Mouse (Mus musculus): ENCODE data around the gene Samd4b. TPM values are rescaled to one million over a fixed set of nuclear protein-coding genes. Genes with fewer than 3 reads are reported as not detected.
"Not testable (repeated sequence)": the region's sequence is repeated elsewhere in the genome, so short reads cannot be mapped to it uniquely, and the experiment has no call there.

Gene Samd4b
- polyA plus RNA-seq, 1 experiment from 2014 or later = 18.5 TPM

DNA sequence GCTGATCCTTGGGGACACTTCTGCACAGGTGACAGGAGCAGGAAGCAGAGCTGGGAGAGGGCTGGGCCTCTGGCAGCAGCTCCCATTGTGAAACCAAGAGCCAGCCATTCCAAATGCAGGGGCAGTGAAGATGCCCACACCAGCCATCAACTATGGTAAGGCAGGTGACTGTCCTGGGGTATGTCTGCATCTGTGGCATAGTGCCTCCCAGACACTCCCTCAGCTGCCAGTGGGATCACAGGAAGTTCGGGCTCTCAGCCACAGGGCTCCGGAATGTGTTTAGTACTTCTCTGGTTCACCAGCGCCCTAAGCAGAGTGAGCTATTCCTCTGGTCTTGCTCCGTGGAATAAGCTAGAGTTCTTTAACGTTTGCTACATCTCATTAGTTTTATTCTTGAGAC is 40.9 kb downstream of the Samd4b start:
- H3K27ac ChIP-seq = no peak overlapping the region; the same call in 1 of the 2 replicates
- ATAC-seq (ENCODE audit: insufficient read depth, low FRiP score, low read depth) = no peak
- peaks cover 27% of the 10 kb centered on the region; the same call in 1 of the 2 replicates for H3K36me3 ChIP-seq
- 0 out of 2 replicates have a peak, but pooled peaks cover 26% of the 10 kb centered on the region for H3K4me1 ChIP-seq
- H3K9ac ChIP-seq = no peak overlapping the region
- WGBS = 60% methylated on average over 5 of the region's 5 CpGs
- H3K27me3 ChIP-seq (replicated peaks) = no peaks in the 10 kb centered on the region
- no peaks in the 10 kb centered on the region for H3K9me3 ChIP-seq
- H3K4me2 ChIP-seq = no peak overlapping the region
- H3K4me3 ChIP-seq (replicated peaks) = no peak overlapping the region

DNA sequence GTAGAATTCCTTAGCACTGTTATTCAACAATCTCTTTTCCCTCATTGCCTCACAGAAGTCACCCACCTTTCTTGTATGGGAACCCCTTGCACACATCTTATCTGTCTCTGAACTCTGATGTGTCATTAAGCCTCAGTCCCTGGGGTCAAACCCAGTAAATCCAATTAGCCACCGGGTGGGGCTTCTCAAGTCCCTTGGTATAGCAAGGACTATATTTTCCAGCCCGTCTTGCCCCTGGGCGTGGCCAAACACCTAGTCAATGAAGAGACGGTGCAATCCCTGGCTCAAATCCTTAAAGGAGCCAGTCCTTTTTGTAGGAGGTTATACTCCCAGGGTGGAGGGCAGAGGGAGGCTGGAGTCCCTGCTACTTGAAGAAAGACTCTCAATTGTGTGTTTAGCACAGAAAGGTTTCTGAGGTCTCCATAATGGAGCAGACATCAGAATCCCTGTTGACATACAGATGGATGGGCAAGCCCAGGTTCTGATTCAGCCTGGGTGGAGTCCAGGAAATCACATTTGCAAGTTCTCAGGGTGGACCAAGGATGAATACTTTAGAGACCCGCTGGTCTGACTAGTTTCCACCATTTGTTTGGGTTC is 41.9 kb downstream of the Samd4b start:
- Histone ChIP-seq H3K27ac (peak overlapping the region; percentile 35; the same call in 1 of the 2 replicates), H3K4me2 (no peak overlapping the region), H3K9me3 (no peaks in the 10 kb centered on the region), H3K4me1 (0 out of 2 replicates have a peak, but pooled peaks cover 26% of the 10 kb centered on the region), H3K4me3 (replicated peaks) (no peak overlapping the region), H3K9ac (no peak overlapping the region), H3K36me3 (peaks cover 24% of the 10 kb centered on the region; the same call in 1 of the 2 replicates), H3K27me3 (replicated peaks) (no peaks in the 10 kb centered on the region)
- no peak for ATAC-seq (ENCODE audit: insufficient read depth, low FRiP score, low read depth)
- WGBS = 16% methylated on average over 5 of the region's 5 CpGs

DNA sequence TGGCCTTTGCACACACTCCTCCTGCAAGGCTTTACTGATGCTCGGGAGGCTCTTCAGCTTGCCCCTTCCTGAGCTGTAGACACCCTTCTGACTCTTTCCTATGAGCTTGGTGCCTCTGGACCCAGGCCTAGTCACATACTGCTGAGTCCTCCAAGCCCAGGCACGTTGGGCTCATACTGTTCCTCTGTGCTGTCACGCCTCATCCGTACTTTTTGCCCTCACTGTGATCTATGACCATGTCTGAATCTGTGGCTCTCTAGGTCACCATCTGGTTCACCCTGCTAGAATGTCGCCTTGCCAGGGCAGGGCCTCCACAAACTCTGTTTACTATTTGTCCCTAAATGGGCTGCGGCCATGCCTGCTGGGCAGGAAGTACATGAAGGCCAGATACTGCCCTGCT is 44.9 kb downstream of the Samd4b start:
- no peaks in the 10 kb centered on the region for H3K9me3 ChIP-seq
- no peak overlapping the region for H3K4me2 ChIP-seq
- ATAC-seq (ENCODE audit: insufficient read depth, low FRiP score, low read depth) = no peak
- H3K9ac ChIP-seq = no peak overlapping the region
- H3K4me1 ChIP-seq = 0 out of 2 replicates have a peak, but pooled peaks cover 11% of the 10 kb centered on the region
- WGBS = 85% methylated on average over 6 of the region's 6 CpGs
- H3K4me3 ChIP-seq (replicated peaks) = no peak overlapping the region
- no peaks in the 10 kb centered on the region for H3K27me3 ChIP-seq (replicated peaks)
- H3K27ac ChIP-seq = no peak overlapping the region
- no peaks in the 10 kb centered on the region for H3K36me3 ChIP-seq

DNA sequence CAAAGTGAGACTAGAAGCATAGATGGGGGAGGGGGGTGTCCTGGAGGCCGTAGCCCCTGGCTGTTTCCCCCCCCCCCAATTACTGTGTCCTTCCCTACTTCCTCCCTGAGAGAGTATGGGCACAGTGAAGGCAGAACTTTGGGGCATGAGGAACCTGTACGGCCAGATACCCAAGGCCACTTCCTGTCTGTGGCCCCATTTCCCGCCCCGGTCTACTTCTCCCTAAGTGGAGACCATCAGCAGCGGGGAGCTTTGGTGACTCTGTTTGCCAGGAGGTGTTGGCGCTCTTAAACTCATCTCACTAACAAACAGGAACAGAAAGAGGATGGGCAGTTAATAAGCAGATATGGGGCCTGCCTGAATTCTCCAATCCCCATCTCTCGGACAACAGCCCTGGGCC is 50.3 kb downstream of the Samd4b start:
- 61% methylated on average over 7 of the region's 7 CpGs for WGBS
- Histone ChIP-seq H3K9ac (no peak overlapping the region), H3K36me3 (no peaks in the 10 kb centered on the region), H3K4me1 (peaks cover 17% of the 10 kb centered on the region), H3K9me3 (no peaks in the 10 kb centered on the region), H3K27ac (no peak overlapping the region), H3K4me3 (replicated peaks) (no peak overlapping the region), H3K27me3 (replicated peaks) (peaks cover 27% of the 10 kb centered on the region), H3K4me2 (no peak overlapping the region)
- ATAC-seq (ENCODE audit: insufficient read depth, low FRiP score, low read depth) = no peak

DNA sequence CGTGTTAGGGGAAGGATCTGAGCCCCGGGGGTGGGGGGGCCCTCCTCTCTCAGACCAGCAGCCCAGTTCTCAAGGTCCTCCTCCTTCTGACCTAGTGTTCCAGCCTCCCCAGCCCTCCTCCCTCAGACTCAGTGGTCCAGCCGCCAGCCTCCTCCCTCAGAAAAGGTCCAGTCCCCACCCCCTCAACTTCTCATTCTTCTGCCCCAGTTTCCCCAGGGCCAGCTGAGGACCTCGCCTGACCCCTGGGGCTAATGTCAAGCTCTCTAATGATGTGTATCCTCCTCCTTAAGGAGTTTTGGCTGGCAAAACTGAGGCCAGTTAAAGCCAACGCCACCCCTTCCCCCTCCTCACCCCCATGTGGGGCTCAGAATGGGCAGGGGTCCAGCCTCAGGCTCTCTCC is 50.8 kb downstream of the Samd4b start, which contains the start of gene Nccrp1:
Nccrp1 (minus strand) TSS at position 101 of the 400 bp plus-strand sequence.
- Histone ChIP-seq H3K4me2 (peak within 1 kb of the TSS; percentile 44), H3K36me3 (no peaks in the 10 kb centered on the region), H3K9me3 (no peaks in the 10 kb centered on the region), H3K27me3 (replicated peaks) (peaks cover 27% of the 10 kb centered on the region), H3K27ac (no peak within 1 kb of the TSS), H3K9ac (peak within 1 kb of the TSS; percentile 8; the same call in 1 of the 2 replicates), H3K4me3 (replicated peaks) (peak within 1 kb of the TSS; percentile 24), H3K4me1 (peaks cover 17% of the 10 kb centered on the region)
- ATAC-seq (ENCODE audit: insufficient read depth, low FRiP score, low read depth) = no peak
- WGBS = 6% methylated on average over 5 of the region's 5 CpGs

DNA sequence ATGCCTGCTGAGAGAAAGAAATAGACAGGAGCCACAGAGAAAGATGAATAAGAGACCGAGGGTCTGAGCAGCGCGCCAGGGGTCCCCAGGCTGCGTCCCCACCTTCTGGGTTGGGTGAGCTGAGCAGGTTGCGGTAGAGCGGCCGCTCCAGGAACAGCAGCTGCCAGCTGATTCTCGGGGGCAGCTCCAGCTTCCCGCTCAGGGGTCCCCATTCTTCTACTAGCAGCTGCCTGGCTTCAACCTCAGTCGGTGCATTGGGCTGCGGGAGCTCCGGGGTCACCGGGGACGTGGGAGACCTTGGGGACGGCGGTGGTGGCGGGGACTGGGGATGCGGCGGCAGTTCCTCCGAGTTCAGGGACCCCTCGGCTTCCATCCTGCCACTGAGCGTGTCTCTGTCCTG is 51.3 kb downstream of the Samd4b start:
- ATAC-seq (ENCODE audit: insufficient read depth, low FRiP score, low read depth) = no peak
- no peak overlapping the region for H3K27ac ChIP-seq
- H3K4me3 ChIP-seq (replicated peaks) = peak overlapping the region; percentile 24
- no peaks in the 10 kb centered on the region for H3K36me3 ChIP-seq
- H3K4me1 ChIP-seq = peaks cover 17% of the 10 kb centered on the region
- peak overlapping the region; percentile 8; the same call in 1 of the 2 replicates for H3K9ac ChIP-seq
- peak overlapping the region; percentile 44 for H3K4me2 ChIP-seq
- no peaks in the 10 kb centered on the region for H3K9me3 ChIP-seq
- 3% methylated on average over 22 of the region's 22 CpGs for WGBS
- H3K27me3 ChIP-seq (replicated peaks) = peaks cover 27% of the 10 kb centered on the region

DNA sequence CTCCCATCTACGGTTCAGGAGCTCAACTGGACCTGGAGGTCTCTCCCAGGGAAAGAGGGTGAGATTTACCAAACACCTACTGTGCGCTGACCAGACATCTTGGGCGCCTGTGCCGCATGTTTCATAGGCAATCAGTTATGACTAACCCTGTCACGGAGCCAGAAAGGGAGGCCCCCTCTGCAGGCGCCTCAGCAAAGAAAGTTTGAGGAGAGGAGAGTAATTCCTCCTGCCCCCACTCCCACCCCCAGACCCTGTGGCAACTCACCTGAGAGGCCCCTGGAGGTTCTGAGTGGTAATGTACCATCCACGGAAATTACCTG is 52.1 kb downstream of the Samd4b start:
- Histone ChIP-seq H3K27ac (no peak overlapping the region), H3K9ac (no peak overlapping the region), H3K9me3 (no peaks in the 10 kb centered on the region), H3K27me3 (replicated peaks) (peaks cover 27% of the 10 kb centered on the region), H3K4me1 (peaks cover 17% of the 10 kb centered on the region), H3K4me3 (replicated peaks) (no peak overlapping the region), H3K36me3 (no peaks in the 10 kb centered on the region), H3K4me2 (no peak overlapping the region)
- WGBS = 52% methylated on average over 7 of the region's 7 CpGs
- ATAC-seq (ENCODE audit: insufficient read depth, low FRiP score, low read depth) = no peak

DNA sequence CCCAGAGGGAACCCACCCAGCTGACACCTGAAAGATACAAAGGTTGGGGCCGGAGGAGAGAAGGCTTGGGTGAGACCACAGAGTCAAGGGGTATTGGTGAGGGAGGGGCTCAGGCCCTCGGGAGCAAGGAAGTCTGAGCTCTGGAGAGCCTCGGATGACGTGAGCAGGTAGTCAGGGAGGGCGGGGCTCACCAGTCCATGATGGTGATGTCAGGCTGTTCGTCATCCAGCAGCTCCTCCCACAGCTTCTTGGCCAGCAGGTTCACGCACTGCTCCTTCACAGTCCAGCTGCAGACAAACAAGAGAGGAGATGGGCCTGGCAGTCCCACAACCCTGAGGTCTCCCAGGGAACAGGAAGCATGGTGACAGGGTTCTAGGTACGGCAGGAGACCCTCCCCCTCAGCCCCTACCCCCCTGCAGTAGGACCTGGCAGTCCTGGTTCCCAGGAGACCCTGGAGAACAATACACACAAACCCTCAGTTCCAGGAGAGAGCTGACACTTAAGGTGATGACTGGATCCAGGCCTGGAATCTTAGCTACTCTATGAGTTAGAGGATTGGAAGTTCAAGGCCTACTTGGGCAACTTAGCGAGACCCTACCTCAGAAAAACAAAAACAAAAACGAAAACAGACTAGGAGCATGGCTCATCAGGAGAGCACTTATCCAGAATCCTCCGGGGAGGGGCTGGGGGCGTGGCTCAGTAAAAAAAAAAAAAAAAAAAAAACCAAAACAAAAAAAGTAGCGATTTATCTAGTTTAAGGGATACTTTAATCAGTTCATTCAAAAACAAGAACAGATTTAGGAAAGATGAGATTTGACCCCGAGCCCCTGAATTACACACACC is 52.7 kb downstream of the Samd4b start:
- no peak overlapping the region for H3K4me2 ChIP-seq
- no peak overlapping the region for H3K27ac ChIP-seq
- no peaks in the 10 kb centered on the region for H3K9me3 ChIP-seq
- no peaks in the 10 kb centered on the region for H3K36me3 ChIP-seq
- peaks cover 17% of the 10 kb centered on the region for H3K4me1 ChIP-seq
- ATAC-seq (ENCODE audit: insufficient read depth, low FRiP score, low read depth) = peak; percentile 44; the same call in 1 of the 2 replicates
- peaks cover 27% of the 10 kb centered on the region for H3K27me3 ChIP-seq (replicated peaks)
- WGBS = 26% methylated on average over 14 of the region's 14 CpGs
- H3K4me3 ChIP-seq (replicated peaks) = 0 out of 2 replicates have a peak overlapping the region, but pooled peaks have one; percentile 11
- H3K9ac ChIP-seq = no peak overlapping the region

DNA sequence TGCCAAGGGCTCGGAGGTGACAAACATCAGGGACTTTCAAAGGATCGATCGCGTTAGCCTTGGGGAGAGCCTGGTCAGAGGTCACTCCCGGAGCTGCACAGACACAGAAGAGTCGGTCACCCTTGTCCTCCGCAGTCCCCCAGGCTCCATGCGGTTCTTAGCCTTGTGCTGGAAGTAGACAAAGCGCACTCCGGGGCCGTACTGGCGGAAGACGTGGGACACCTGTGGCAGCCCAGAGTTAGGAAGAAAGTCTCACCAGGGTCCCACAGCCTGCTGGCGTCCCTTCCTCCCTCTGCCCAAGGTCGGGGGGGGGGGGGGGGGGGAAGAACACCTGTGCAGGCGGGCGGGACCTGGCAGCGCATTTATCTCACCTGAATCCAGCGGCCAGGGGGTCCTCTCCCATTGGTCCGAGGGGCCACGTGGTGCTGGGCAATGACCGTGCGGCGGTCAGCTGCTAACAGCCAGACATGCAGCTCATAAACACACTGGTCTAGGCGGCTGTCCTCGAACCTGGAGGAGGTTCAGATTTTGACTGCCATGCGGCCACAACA is 53.8 kb downstream of the Samd4b start:
- WGBS = 5% methylated on average over 26 of the region's 27 CpGs
- no peaks in the 10 kb centered on the region for H3K36me3 ChIP-seq
- H3K4me1 ChIP-seq = peaks cover 17% of the 10 kb centered on the region
- 0 out of 2 replicates have a peak overlapping the region, but pooled peaks have one; percentile 18 for H3K27ac ChIP-seq
- peak overlapping the region; percentile 42 for H3K4me2 ChIP-seq
- peak; percentile 60 for ATAC-seq (ENCODE audit: insufficient read depth, low FRiP score, low read depth)
- H3K9me3 ChIP-seq = no peaks in the 10 kb centered on the region
- H3K9ac ChIP-seq = no peak overlapping the region
- peaks cover 27% of the 10 kb centered on the region for H3K27me3 ChIP-seq (replicated peaks)
- H3K4me3 ChIP-seq (replicated peaks) = peak overlapping the region; percentile 11; the same call in 1 of the 2 replicates

DNA sequence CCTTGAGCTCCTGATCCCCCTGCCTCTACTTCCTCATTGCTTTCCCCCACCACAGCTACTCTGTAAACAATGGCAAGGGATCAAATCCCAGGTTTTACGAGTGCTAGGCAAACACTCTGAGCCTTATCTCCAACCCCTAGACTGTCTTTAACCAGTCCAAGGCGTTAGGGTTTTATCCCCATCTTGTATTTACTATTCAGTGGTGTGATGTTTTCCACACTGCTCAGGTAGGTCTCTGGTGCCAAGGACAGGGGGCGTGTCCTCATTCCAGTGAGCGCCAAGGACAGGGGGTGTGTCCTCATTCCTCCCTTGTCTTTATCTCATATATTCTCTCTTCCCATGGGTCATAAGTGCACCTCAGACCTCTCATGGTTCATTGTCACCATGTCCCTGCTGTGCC is 57.4 kb downstream of the Samd4b start, which contains the start of gene Sycn:
Sycn (plus strand) TSS at position 360 of the 400 bp plus-strand sequence.
- Histone ChIP-seq H3K9me3 (no peaks in the 10 kb centered on the region), H3K27me3 (replicated peaks) (peaks cover 10% of the 10 kb centered on the region; the same call in 1 of the 2 replicates), H3K36me3 (no peaks in the 10 kb centered on the region), H3K4me3 (replicated peaks) (no peak within 1 kb of the TSS), H3K4me2 (no peak within 1 kb of the TSS), H3K9ac (no peak within 1 kb of the TSS; the same call in 1 of the 2 replicates), H3K27ac (peak within 1 kb of the TSS; percentile 3; the same call in 1 of the 2 replicates), H3K4me1 (0 out of 2 replicates have a peak, but pooled peaks cover 9% of the 10 kb centered on the region)
- no peak for ATAC-seq (ENCODE audit: insufficient read depth, low FRiP score, low read depth)
- 58% methylated on average over 4 of the region's 4 CpGs for WGBS

DNA sequence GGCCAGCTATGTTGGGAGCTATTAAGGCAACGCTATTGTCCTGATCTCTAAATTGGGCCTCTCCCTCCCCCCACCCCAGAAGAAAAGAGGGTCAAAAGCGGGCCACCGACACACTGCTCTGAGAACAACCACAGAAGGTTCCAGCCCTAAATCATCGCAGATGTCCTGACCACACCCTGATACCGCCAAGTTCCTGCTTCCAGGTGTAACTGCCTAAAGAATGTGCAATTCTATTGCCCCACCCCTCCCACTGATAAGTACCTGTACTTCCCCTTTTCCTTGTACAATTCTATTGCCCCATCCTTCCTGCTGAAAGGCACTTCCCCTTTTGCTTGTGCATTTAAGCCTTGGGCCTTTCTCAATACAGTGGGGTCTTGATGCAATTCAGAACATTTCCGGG is 59.1 kb downstream of the Samd4b start:
- not testable (repeated sequence) for ATAC-seq (ENCODE audit: insufficient read depth, low FRiP score, low read depth); H3K9me3 ChIP-seq; H3K27ac ChIP-seq; H3K9ac ChIP-seq; H3K36me3 ChIP-seq; H3K27me3 ChIP-seq (replicated peaks); H3K4me3 ChIP-seq (replicated peaks); H3K4me1 ChIP-seq; H3K4me2 ChIP-seq
- WGBS = 85% methylated on average over 6 of the region's 6 CpGs
